Mouse (Mus musculus) CH12F3 (cell line): Measurements from ENCODE around the gene Rpl23.

ENCODE experiments used
- in situ Hi-C: fragments of 300-500 bp; cut with MboI; formaldehyde crosslinking; loops from 2 replicates; pipeline ENCODE4 v1.14.3; 2020; ENCODE audit warnings: low sequenced_read_pairs

Rpl23 gene

GRCm38 (mm10) chr11:97799994-97800690 is 17.9 kb upstream of the Rpl23 start:
- in situ Hi-C loops = loop anchor here (10.0 kb wide), 2 partner anchors 75 to 185 kb away; partner anchors contain the start of gene Plxdc1

- in situ Hi-C loops = loop anchor here (10.0 kb wide), 2 partner anchors 75 to 185 kb away; partner anchors contain the start of gene Plxdc1
These were observed 17.1 kb upstream of the Rpl23 start for GRCm38 (mm10) chr11:97799146-97799993.

- in situ Hi-C loops = loop anchor here (10.0 kb wide), 2 partner anchors 76 to 186 kb away; partner anchors contain the start of gene Plxdc1
These were observed 16.5 kb upstream of the Rpl23 start, which contains the start of gene Lasp1 for GRCm38 (mm10) chr11:97798782-97799145. TSS of gene Lasp1 (plus strand) at chr11:97799000.

GRCm38 (mm10) chr11:97798083-97798435 is 15.8 kb upstream of the Rpl23 start:
- in situ Hi-C loops = loop anchor here (10.0 kb wide), 2 partner anchors 77 to 187 kb away; partner anchors contain the start of gene Plxdc1

GRCm38 (mm10) chr11:97797369-97798082 is 15.3 kb upstream of the Rpl23 start:
- in situ Hi-C loops = loop anchor here (10.0 kb wide), 2 partner anchors 77 to 187 kb away; partner anchors contain the start of gene Plxdc1

- in situ Hi-C loops = loop anchor here (10.0 kb wide), 2 partner anchors 78 to 188 kb away; partner anchors contain the start of gene Plxdc1
These were observed 14.7 kb upstream of the Rpl23 start for GRCm38 (mm10) chr11:97796910-97797309.

- in situ Hi-C loops = loop anchor here (10.0 kb wide), 2 partner anchors 82 to 192 kb away; partner anchors contain the start of gene Plxdc1
These were observed 10.9 kb upstream of the Rpl23 start for GRCm38 (mm10) chr11:97793165-97793564.

- in situ Hi-C loops = loop anchor here (10.0 kb wide), 2 partner anchors 84 to 194 kb away; partner anchors contain the start of gene Plxdc1
These were observed 8.7 kb upstream of the Rpl23 start for GRCm38 (mm10) chr11:97790778-97791438.

GRCm38 (mm10) chr11:97789727-97790126 is 7.5 kb upstream of the Rpl23 start:
- in situ Hi-C loops = loop anchor here (10.0 kb wide), 2 partner anchors 85 to 195 kb away; partner anchors contain the start of gene Plxdc1

- in situ Hi-C loops = no loop called here
These were observed 5.7 kb upstream of the Rpl23 start for GRCm38 (mm10) chr11:97787961-97788360.

GRCm38 (mm10) chr11:97782564-97782895 is 293 bp upstream of the Rpl23 start:
- in situ Hi-C loops = no loop called here

- in situ Hi-C loops = no loop called here
These were observed 782 bp downstream of the Rpl23 start for GRCm38 (mm10) chr11:97781478-97781831.

- in situ Hi-C loops = no loop called here
These were observed 2.1 kb downstream of the Rpl23 start for GRCm38 (mm10) chr11:97779968-97780701.

- in situ Hi-C loops = no loop called here
These were observed 3.3 kb downstream of the Rpl23 start for GRCm38 (mm10) chr11:97778918-97779317.

GRCm38 (mm10) chr11:97777129-97777529 is 5.1 kb downstream of the Rpl23 start:
- in situ Hi-C loops = no loop called here

GRCm38 (mm10) chr11:97776497-97777128 is 5.6 kb downstream of the Rpl23 start:
- in situ Hi-C loops = no loop called here

- in situ Hi-C loops = no loop called here
These were observed 6.3 kb downstream of the Rpl23 start, which contains the start of gene 1700001P01Rik for GRCm38 (mm10) chr11:97775808-97776496. TSS of gene 1700001P01Rik (minus strand) at chr11:97775918.

GRCm38 (mm10) chr11:97775186-97775585 is 7.1 kb downstream of the Rpl23 start:
- in situ Hi-C loops = no loop called here

GRCm38 (mm10) chr11:97771410-97771809 is 10.8 kb downstream of the Rpl23 start:
- in situ Hi-C loops = no loop called here
